Mouse (Mus musculus): ENCODE measurements at regions not wholly inside any gene's neighbourhood (a gene's known extent, or its start where the extent isn't known, plus 50 kb on each side); places are given as distances from the start of the nearest gene placed in this dataset.

- Histone ChIP-seq H3ac (ENCODE audit: control insufficient read depth, insufficient read length, low read depth) (no peak overlapping the region), H3K79me2 (ENCODE audit: control insufficient read depth, insufficient read depth) (no peaks in the 10 kb centered on the region), H3K79me3 (ENCODE audit: low read depth) (no peaks in the 10 kb centered on the region), H3K27me3 (ENCODE audit: control insufficient read depth, insufficient read depth, insufficient read length) (no peaks in the 10 kb centered on the region), H3K4me3 (ENCODE audit: insufficient read depth, poor library complexity, severe bottlenecking) (no peak overlapping the region), H3K36me3 (ENCODE audit: control insufficient read depth, insufficient read depth) (no peaks in the 10 kb centered on the region)
- no peak for TF ChIP-seq CTCF (IDR thresholded peaks at IDR 0.05; ENCODE audit: control insufficient read depth, insufficient read depth, insufficient read length)
These were observed 66.2 kb upstream of the Igfbp3 start for GRCm38 (mm10) chr11:7279891-7280290.

DNA sequence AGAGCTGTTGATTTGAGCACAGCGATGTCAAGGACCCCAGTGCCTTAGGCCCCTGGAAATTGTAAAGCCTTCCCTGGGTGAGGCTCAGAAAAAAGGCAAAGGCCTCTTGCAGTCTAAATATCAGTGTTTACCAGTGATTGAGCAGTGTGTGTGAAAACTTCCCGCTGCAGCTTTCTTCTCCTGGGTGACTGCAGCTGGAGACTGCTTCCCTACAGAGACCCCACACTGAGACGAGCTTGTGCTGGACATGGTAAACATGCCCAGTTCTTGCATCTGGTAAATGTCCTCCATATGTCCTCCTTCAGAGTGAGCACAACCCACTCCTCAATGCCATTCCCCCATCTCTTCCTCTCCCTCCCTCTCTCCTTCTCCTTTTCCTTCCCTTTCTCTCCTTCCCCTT lies 58.8 kb upstream of the Igfbp3 start:
- Histone ChIP-seq H3K79me3 (ENCODE audit: low read depth) (no peaks in the 10 kb centered on the region), H3K36me3 (ENCODE audit: control insufficient read depth, insufficient read depth) (no peaks in the 10 kb centered on the region), H3ac (ENCODE audit: control insufficient read depth, insufficient read length, low read depth) (no peak overlapping the region), H3K79me2 (ENCODE audit: control insufficient read depth, insufficient read depth) (no peaks in the 10 kb centered on the region), H3K27me3 (ENCODE audit: control insufficient read depth, insufficient read depth, insufficient read length) (no peaks in the 10 kb centered on the region), H3K4me3 (ENCODE audit: insufficient read depth, poor library complexity, severe bottlenecking) (no peak overlapping the region)
- no peak for TF ChIP-seq CTCF (IDR thresholded peaks at IDR 0.05; ENCODE audit: control insufficient read depth, insufficient read depth, insufficient read length)
- TF ChIP-seq FOSL1 (IDR thresholded peaks at IDR 0.05; ENCODE audit: insufficient read depth, low read length, poor library complexity, severe bottlenecking) = no peak
- TF ChIP-seq MYOD1 (IDR thresholded peaks at IDR 0.05; ENCODE audit: control insufficient read depth, insufficient read length, low read depth) = no peak
- no peak for TF ChIP-seq USF1 (IDR thresholded peaks at IDR 0.05; ENCODE audit: low read depth)
- TF ChIP-seq CEBPB (IDR thresholded peaks at IDR 0.05; ENCODE audit: low read depth) = no peak
- no peak for TF ChIP-seq MAX (IDR thresholded peaks at IDR 0.05)
- TF ChIP-seq MYOG (IDR thresholded peaks at IDR 0.05; ENCODE audit: control insufficient read depth, extremely low read depth, insufficient read length) = no peak

DNA sequence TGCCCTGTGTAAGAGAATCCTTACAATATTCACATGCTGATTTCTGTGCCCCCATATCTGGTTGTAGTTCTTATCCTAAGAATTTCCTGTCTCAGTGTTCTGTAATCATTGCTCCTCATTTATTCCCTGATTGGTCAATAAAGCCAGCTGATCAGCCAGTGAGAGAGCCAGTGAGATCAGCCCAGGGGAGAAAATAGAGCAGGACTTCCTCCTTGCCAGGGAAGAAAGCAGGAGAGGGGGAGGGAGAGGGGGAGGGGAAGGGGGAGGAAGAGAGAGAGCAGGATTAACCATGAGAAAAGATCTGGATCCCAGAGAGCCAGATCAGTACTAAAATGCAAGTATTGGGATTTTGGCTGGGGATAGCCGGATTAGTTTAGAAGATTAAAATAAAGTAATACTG lies 57.2 kb upstream of the Igfbp3 start:
- H3K79me3 ChIP-seq (ENCODE audit: low read depth) = no peaks in the 10 kb centered on the region
- H3K4me3 ChIP-seq (ENCODE audit: insufficient read depth, poor library complexity, severe bottlenecking) = no peak overlapping the region
- no peaks in the 10 kb centered on the region for H3K36me3 ChIP-seq (ENCODE audit: control insufficient read depth, insufficient read depth)
- no peaks in the 10 kb centered on the region for H3K79me2 ChIP-seq (ENCODE audit: control insufficient read depth, insufficient read depth)
- no peak overlapping the region for H3ac ChIP-seq (ENCODE audit: control insufficient read depth, insufficient read length, low read depth)
- peak; percentile 7 for TF ChIP-seq CEBPB (IDR thresholded peaks at IDR 0.05; ENCODE audit: low read depth)
- TF ChIP-seq USF1 (IDR thresholded peaks at IDR 0.05; ENCODE audit: low read depth) = no peak
- H3K27me3 ChIP-seq (ENCODE audit: control insufficient read depth, insufficient read depth, insufficient read length) = no peaks in the 10 kb centered on the region

DNA sequence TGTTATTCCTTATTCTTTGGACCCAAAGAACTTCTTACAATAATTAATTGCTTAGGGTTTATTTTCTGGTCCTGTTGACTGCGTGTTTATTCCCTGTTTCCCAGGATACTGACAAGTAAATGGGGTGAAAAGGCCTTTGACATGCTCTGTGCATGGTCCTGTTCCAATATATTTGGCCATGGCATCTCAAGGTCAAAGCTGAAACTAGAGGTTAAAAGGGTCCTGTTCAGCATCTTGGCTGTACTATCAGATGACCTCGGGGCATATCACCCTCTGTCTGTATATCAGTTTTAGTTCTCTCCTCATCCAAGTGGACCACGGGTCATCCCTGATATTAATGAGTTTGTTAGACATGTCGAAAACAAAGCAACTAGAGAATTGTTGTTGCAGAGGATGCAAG lies 50.2 kb upstream of the Igfbp3 start:
- Histone ChIP-seq H3K27me3 (ENCODE audit: control insufficient read depth, insufficient read depth, insufficient read length) (no peaks in the 10 kb centered on the region), H3K79me3 (ENCODE audit: low read depth) (no peaks in the 10 kb centered on the region), H3K36me3 (ENCODE audit: control insufficient read depth, insufficient read depth) (no peaks in the 10 kb centered on the region), H3ac (ENCODE audit: control insufficient read depth, insufficient read length, low read depth) (no peak overlapping the region), H3K4me3 (ENCODE audit: insufficient read depth, poor library complexity, severe bottlenecking) (no peak overlapping the region), H3K79me2 (ENCODE audit: control insufficient read depth, insufficient read depth) (no peaks in the 10 kb centered on the region)
- TF ChIP-seq CEBPB (IDR thresholded peaks at IDR 0.05; ENCODE audit: low read depth) = no peak
- no peak for TF ChIP-seq MYOG (IDR thresholded peaks at IDR 0.05; ENCODE audit: control insufficient read depth, extremely low read depth, insufficient read length)
- TF ChIP-seq MYOD1 (IDR thresholded peaks at IDR 0.05; ENCODE audit: control insufficient read depth, insufficient read length, low read depth) = no peak
- TF ChIP-seq CTCF (IDR thresholded peaks at IDR 0.05; ENCODE audit: control insufficient read depth, insufficient read depth, insufficient read length) = no peak
- no peak for TF ChIP-seq USF1 (IDR thresholded peaks at IDR 0.05; ENCODE audit: low read depth)
- no peak for TF ChIP-seq FOSL1 (IDR thresholded peaks at IDR 0.05; ENCODE audit: insufficient read depth, low read length, poor library complexity, severe bottlenecking)
- no peak for TF ChIP-seq MAX (IDR thresholded peaks at IDR 0.05)
